Mouse (Mus musculus) heart, embryonic 15.5 days (tissue): ENCODE measurements at regions not wholly inside any gene's neighbourhood (a gene's known extent, or its start where the extent isn't known, plus 50 kb on each side); places are given as distances from the start of the nearest gene placed in this dataset.

Source experiments
- ATAC-seq: fragments of 200-750 bp; cut with Nextera tagmentation; replicated peaks from 2 replicates; pipeline ENCODE4 v1.8.0; 2017; ENCODE audit warnings: low read depth, moderate TSS enrichment; ENCODE audit not compliant: insufficient number of reproducible peaks, insufficient read depth, low FRiP score
- H3K27ac ChIP-seq: fragments of 300-500 bp; sonication (generic); 2 replicates; pipeline ENCODE4 v1.5.1; 2015; ENCODE audit warnings: mild to moderate bottlenecking, inconsistent platforms
- H3K27me3 ChIP-seq: fragments of 300-500 bp; sonication (generic); 2 replicates; pipeline ENCODE4 v1.6.1; 2015; ENCODE audit warnings: inconsistent platforms
- H3K36me3 ChIP-seq: fragments of 300-500 bp; sonication (generic); 2 replicates; pipeline ENCODE4 v1.6.1; 2015; ENCODE audit warnings: mild to moderate bottlenecking, inconsistent platforms
- H3K4me1 ChIP-seq: fragments of 300-500 bp; sonication (generic); replicated peaks from 2 replicates; pipeline ENCODE4 v1.6.1; 2015; ENCODE audit warnings: inconsistent platforms
- H3K4me2 ChIP-seq: fragments of 300-500 bp; sonication (generic); 2 replicates; pipeline ENCODE4 v1.6.1; 2015; ENCODE audit warnings: inconsistent platforms, mild to moderate bottlenecking, moderate library complexity
- H3K4me3 ChIP-seq: fragments of 300-500 bp; sonication (generic); 2 replicates; pipeline ENCODE4 v1.5.1; 2015; ENCODE audit warnings: mild to moderate bottlenecking, inconsistent platforms
- H3K9ac ChIP-seq: fragments of 300-500 bp; sonication (generic); 2 replicates; pipeline ENCODE4 v1.6.1; 2015; ENCODE audit warnings: mild to moderate bottlenecking, inconsistent platforms
- H3K9me3 ChIP-seq: fragments of 300-500 bp; sonication (generic); replicated peaks from 2 replicates; pipeline ENCODE4 v1.6.1; 2016; ENCODE audit warnings: inconsistent platforms
- WGBS: fragments of 180-500 bp; shearing (Covaris S2); methylation state at CpG from one replicate; pipeline ENCODE4 v1.1.7; 2015; ENCODE audit warnings: mixed read lengths; 5-methylcytosine and 5-hydroxymethylcytosine counted together

GRCm38 (mm10) chr6:147755750-147756523 is 280.3 kb downstream of the Ccdc91 start:
- H3K27me3 ChIP-seq: no peaks in the 10 kb centered on the region
- no peaks in the 10 kb centered on the region for H3K9me3 ChIP-seq

GRCm38 (mm10) chr6:147759485-147759884 is 283.9 kb downstream of the Ccdc91 start:
- H3K9ac ChIP-seq: no peak overlapping the region
- H3K36me3 ChIP-seq: no peaks in the 10 kb centered on the region
- H3K27me3 ChIP-seq: no peaks in the 10 kb centered on the region
- no peak for ATAC-seq
- peaks cover 2% of the 10 kb centered on the region; the same call in 1 of the 2 replicates for H3K4me1 ChIP-seq
- 55% methylated on average over 7 of the region's 7 CpGs for WGBS
- H3K4me2 ChIP-seq: no peak overlapping the region
- no peaks in the 10 kb centered on the region for H3K9me3 ChIP-seq
- no peak overlapping the region for H3K4me3 ChIP-seq
- H3K27ac ChIP-seq: no peak overlapping the region

More at GRCm38 (mm10) chr6:147755750-147756523, 280.3 kb downstream of the Ccdc91 start:
- Histone ChIP-seq H3K9ac (no peak overlapping the region), H3K27ac (no peak overlapping the region), H3K4me1 (peaks cover 4% of the 10 kb centered on the region), H3K4me3 (no peak overlapping the region), H3K4me2 (no peak overlapping the region), H3K36me3 (no peaks in the 10 kb centered on the region)
- 78% methylated on average over 7 of the region's 7 CpGs for WGBS
- no peak for ATAC-seq

DNA sequence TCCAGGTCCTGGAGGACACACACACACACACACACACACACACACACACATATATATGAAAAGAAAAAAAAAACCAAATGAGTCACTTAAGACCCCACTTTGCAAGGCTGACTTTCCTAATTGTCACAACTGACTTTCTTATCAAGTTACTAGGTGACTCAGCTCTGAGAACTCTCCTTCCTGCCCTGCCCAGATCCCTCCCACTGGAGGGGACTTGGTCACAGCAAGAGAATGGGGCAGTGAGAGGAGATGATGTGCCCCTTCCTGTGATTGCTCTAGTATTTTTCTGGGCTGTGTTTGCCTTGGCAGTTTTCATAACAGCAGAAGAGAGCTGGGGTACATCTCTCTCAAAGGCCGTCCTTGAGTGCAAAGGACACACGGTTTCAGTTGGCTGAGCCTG is 284.5 kb downstream of the Ccdc91 start:
- no peaks in the 10 kb centered on the region for H3K36me3 ChIP-seq
- no peak overlapping the region for H3K4me3 ChIP-seq
- no peak; the same call in 1 of the 2 replicates for ATAC-seq
- no peak overlapping the region for H3K9ac ChIP-seq
- H3K27ac ChIP-seq: 0 out of 2 replicates have a peak overlapping the region, but pooled peaks have one; percentile 6
- no peaks in the 10 kb centered on the region for H3K27me3 ChIP-seq
- no peak overlapping the region for H3K4me2 ChIP-seq
- H3K4me1 ChIP-seq: peaks cover 2% of the 10 kb centered on the region; the same call in 1 of the 2 replicates
- 54% methylated on average over 2 of the region's 2 CpGs for WGBS
- no peaks in the 10 kb centered on the region for H3K9me3 ChIP-seq

GRCm38 (mm10) chr6:147765241-147765640 is 281.8 kb upstream of the Far2 start:
- Histone ChIP-seq H3K27ac (no peak overlapping the region), H3K9ac (no peak overlapping the region), H3K4me3 (no peak overlapping the region), H3K4me2 (no peak overlapping the region), H3K27me3 (no peaks in the 10 kb centered on the region), H3K4me1 (no peaks in the 10 kb centered on the region), H3K36me3 (no peaks in the 10 kb centered on the region), H3K9me3 (no peaks in the 10 kb centered on the region)
- WGBS: 38% methylated on average over 1 of the region's 1 CpGs
- no peak for ATAC-seq

GRCm38 (mm10) chr6:147769180-147769579 is 277.9 kb upstream of the Far2 start:
- no peaks in the 10 kb centered on the region for H3K4me1 ChIP-seq
- WGBS: 74% methylated on average over 5 of the region's 5 CpGs
- H3K4me2 ChIP-seq: no peak overlapping the region
- H3K36me3 ChIP-seq: no peaks in the 10 kb centered on the region
- no peaks in the 10 kb centered on the region for H3K9me3 ChIP-seq
- ATAC-seq: no peak
- no peaks in the 10 kb centered on the region for H3K27me3 ChIP-seq
- no peak overlapping the region for H3K9ac ChIP-seq
- H3K27ac ChIP-seq: no peak overlapping the region
- no peak overlapping the region for H3K4me3 ChIP-seq

GRCm38 (mm10) chr6:147770034-147770433 is 277.0 kb upstream of the Far2 start:
- H3K27me3 ChIP-seq: no peaks in the 10 kb centered on the region
- H3K9ac ChIP-seq: no peak overlapping the region
- no peak overlapping the region for H3K4me2 ChIP-seq
- no peaks in the 10 kb centered on the region for H3K4me1 ChIP-seq
- no peak overlapping the region for H3K4me3 ChIP-seq
- no peak overlapping the region for H3K27ac ChIP-seq
- no peaks in the 10 kb centered on the region for H3K36me3 ChIP-seq
- no peak for ATAC-seq
- H3K9me3 ChIP-seq: no peaks in the 10 kb centered on the region

DNA sequence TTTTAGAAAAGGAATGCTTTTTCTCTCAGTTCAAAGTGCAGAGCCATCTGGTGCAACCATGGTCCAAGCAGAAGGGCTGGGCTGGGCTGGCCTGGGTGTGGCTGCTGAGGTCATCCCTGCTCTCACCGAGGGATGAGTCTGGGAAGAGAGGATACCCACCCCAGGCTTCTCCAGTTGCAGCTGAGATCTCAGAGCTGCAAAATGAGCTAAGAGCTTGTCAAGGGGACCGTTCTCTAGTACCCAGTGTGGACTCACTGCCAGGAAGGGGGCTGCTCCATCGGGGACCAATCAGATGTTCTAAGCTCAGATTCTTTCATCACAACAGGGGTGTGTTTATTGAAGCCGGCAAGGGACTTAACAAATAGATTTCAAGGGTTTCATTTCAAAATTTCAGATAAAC is 275.6 kb upstream of the Far2 start:
- WGBS: 15% methylated on average over 4 of the region's 4 CpGs

DNA sequence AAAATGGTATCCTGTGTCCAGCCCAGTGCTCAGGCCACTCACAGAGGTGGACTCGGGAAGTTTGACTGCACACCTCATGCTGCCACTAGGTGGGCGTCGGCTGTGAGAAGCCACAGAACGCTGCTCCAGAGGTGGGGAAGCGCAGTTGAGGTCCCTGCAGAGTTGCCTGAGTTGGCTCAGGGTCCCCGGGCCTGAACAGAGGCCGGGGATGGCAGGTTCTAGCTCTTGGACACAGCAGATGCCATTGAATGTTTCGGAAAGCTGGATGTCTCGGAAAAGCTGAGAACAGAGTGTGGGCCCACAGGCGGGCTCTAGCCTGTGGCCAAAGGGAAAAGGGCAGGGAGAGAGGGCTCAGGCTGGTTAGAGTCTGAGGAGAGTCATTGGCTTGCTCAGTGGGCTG is 273.2 kb upstream of the Far2 start:
- 76% methylated on average over 10 of the region's 10 CpGs for WGBS
- H3K36me3 ChIP-seq: no peaks in the 10 kb centered on the region
- H3K4me1 ChIP-seq: no peaks in the 10 kb centered on the region
- H3K9me3 ChIP-seq: no peaks in the 10 kb centered on the region
- no peak overlapping the region for H3K9ac ChIP-seq
- no peaks in the 10 kb centered on the region for H3K27me3 ChIP-seq
- H3K4me3 ChIP-seq: no peak overlapping the region
- H3K4me2 ChIP-seq: no peak overlapping the region
- no peak overlapping the region for H3K27ac ChIP-seq
- no peak for ATAC-seq

More for the DNA sequence above, 275.6 kb upstream of the Far2 start:
- Histone ChIP-seq H3K4me1 (no peaks in the 10 kb centered on the region), H3K9me3 (no peaks in the 10 kb centered on the region), H3K27ac (no peak overlapping the region), H3K36me3 (no peaks in the 10 kb centered on the region), H3K4me2 (no peak overlapping the region), H3K27me3 (no peaks in the 10 kb centered on the region), H3K4me3 (no peak overlapping the region), H3K9ac (no peak overlapping the region)
- ATAC-seq: no peak

GRCm38 (mm10) chr6:147774626-147775025 is 272.4 kb upstream of the Far2 start:
- no peak overlapping the region for H3K9ac ChIP-seq
- H3K4me2 ChIP-seq: no peak overlapping the region
- WGBS: 86% methylated on average over 6 of the region's 6 CpGs
- H3K27me3 ChIP-seq: no peaks in the 10 kb centered on the region
- H3K9me3 ChIP-seq: no peaks in the 10 kb centered on the region
- H3K4me1 ChIP-seq: no peaks in the 10 kb centered on the region
- no peak overlapping the region for H3K27ac ChIP-seq
- no peaks in the 10 kb centered on the region for H3K36me3 ChIP-seq
- H3K4me3 ChIP-seq: no peak overlapping the region
- no peak for ATAC-seq

GRCm38 (mm10) chr6:147779466-147779865 is 267.6 kb upstream of the Far2 start:
- Histone ChIP-seq H3K36me3 (no peaks in the 10 kb centered on the region), H3K27me3 (no peaks in the 10 kb centered on the region), H3K4me2 (no peak overlapping the region), H3K4me1 (no peaks in the 10 kb centered on the region), H3K4me3 (no peak overlapping the region), H3K9me3 (no peaks in the 10 kb centered on the region), H3K9ac (no peak overlapping the region), H3K27ac (no peak overlapping the region)
- ATAC-seq: no peak
- WGBS: 83% methylated on average over 1 of the region's 1 CpGs

GRCm38 (mm10) chr6:147784249-147784648 is 262.8 kb upstream of the Far2 start:
- Histone ChIP-seq H3K4me2 (no peak overlapping the region), H3K4me3 (no peak overlapping the region), H3K27ac (no peak overlapping the region), H3K27me3 (no peaks in the 10 kb centered on the region), H3K9me3 (no peaks in the 10 kb centered on the region), H3K9ac (no peak overlapping the region), H3K36me3 (no peaks in the 10 kb centered on the region), H3K4me1 (no peaks in the 10 kb centered on the region)
- WGBS: 63% methylated on average over 2 of the region's 2 CpGs
- no peak for ATAC-seq

DNA sequence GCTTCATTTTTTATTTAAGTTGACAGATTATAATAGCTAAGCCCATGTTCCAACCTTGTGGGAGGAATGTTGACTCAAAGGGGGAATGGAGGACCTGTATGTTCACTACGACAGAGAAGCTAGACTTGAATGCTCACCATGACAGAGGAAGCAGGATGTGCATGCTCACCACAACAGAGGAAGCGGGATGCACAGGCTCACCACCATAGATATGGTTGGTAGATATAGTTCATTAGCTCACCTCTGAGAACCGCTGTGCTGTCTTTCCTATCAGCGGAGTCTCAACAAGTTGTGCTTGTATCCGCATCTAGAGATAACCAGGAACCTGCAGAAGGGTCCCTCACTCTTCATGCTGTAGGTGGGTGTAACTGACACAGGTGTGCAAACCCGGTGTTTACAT is 262.2 kb upstream of the Far2 start:
- no peaks in the 10 kb centered on the region for H3K27me3 ChIP-seq
- no peak overlapping the region for H3K4me2 ChIP-seq
- no peak overlapping the region for H3K4me3 ChIP-seq
- no peak for ATAC-seq
- no peaks in the 10 kb centered on the region for H3K4me1 ChIP-seq
- H3K9ac ChIP-seq: no peak overlapping the region
- H3K27ac ChIP-seq: no peak overlapping the region
- no peaks in the 10 kb centered on the region for H3K9me3 ChIP-seq
- no peaks in the 10 kb centered on the region for H3K36me3 ChIP-seq
- 76% methylated on average over 6 of the region's 6 CpGs for WGBS
